Mouse (Mus musculus) thymus, adult 2 months (tissue): ENCODE data around the gene Ptpn23. TPM values are rescaled to one million over a fixed set of nuclear protein-coding genes. Genes with fewer than 3 reads are reported as not detected.

ENCODE experiments used
- DNase-seq: peaks from one replicate; pipeline ENCODE4 v3.0.0; 2021
- H3K27ac ChIP-seq: fragments of 200-500 bp; 2 replicates; pipeline ENCODE4 v1.5.1; 2012; ENCODE audit warnings: low read length, control low read depth; ENCODE audit not compliant: control insufficient read depth, insufficient read depth
- H3K27me3 ChIP-seq: fragments of 200-500 bp; 2 replicates; pipeline ENCODE4 v1.6.1; 2012; ENCODE audit warnings: mild to moderate bottlenecking, low read length, moderate library complexity, mixed read lengths; ENCODE audit not compliant: control insufficient read depth, insufficient read depth
- H3K36me3 ChIP-seq: fragments of 200-500 bp; 2 replicates; pipeline ENCODE4 v1.6.1; 2012; ENCODE audit warnings: mild to moderate bottlenecking, low read length, moderate library complexity; ENCODE audit not compliant: control insufficient read depth, insufficient read depth
- H3K4me1 ChIP-seq: fragments of 200-500 bp; replicated peaks from 2 replicates; pipeline ENCODE4 v1.6.1; 2012; ENCODE audit warnings: low read length; ENCODE audit not compliant: control insufficient read depth, insufficient read depth
- H3K4me3 ChIP-seq: fragments of 200-500 bp; 2 replicates; pipeline ENCODE4 v1.5.1; 2012; ENCODE audit warnings: mild to moderate bottlenecking, low read length, control low read depth, moderate library complexity; ENCODE audit not compliant: control insufficient read depth, insufficient read depth
- CTCF ChIP-seq: fragments of 200-500 bp; IDR thresholded peaks from 2 replicates; pipeline ENCODE4 v1.5.1; 2012; ENCODE audit warnings: mild to moderate bottlenecking, control low read depth, low read length, moderate library complexity, borderline replicate concordance; ENCODE audit not compliant: control insufficient read depth, poor library complexity, insufficient read depth; ENCODE audit errors: extremely low read depth
- POLR2A ChIP-seq: fragments of 200-500 bp; IDR thresholded peaks from 2 replicates; pipeline ENCODE4 v1.6.1; 2012; ENCODE audit warnings: mild to moderate bottlenecking, low read length, control low read depth, moderate library complexity; ENCODE audit not compliant: control insufficient read depth, poor library complexity, insufficient read depth; ENCODE audit errors: extremely low read depth
- WGBS: fragments of 180-500 bp; shearing (Covaris S2); methylation state at CpG from one replicate; pipeline ENCODE4 v1.1.7; 2018; 5-methylcytosine and 5-hydroxymethylcytosine counted together
- polyA plus RNA-seq: library from polyadenylated mRNA; depleted of rRNA; stranded (reverse); fragments of >200 nt; gene quantifications from 2 replicates; pipeline ENCODE4 v1.2.3, GENCODE M21; 2012

The Ptpn23 gene
- polyA plus RNA-seq, 1 experiment, result 46.4 TPM

DNA sequence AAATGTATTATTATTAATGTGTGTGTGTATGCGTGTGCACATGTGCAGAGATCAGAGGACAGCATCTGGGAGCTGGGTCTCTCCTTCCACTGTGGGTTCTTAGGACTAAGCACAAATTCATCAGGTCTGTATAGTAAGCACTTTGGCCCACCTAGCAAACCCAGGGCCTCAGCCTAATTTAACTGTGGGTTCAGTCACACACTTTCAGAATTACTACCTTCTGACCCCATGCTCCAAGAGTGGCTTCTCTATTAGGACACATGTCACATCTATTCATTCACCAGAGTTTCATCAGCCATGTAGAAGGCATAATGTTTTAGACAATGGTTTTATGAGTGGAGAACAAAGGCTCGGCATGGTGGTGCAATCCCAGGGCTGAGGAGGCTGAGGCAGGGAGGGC, 25.0 kb upstream of the Ptpn23 start:
- H3K4me1 ChIP-seq, result no peaks in the 10 kb centered on the region
- H3K36me3 ChIP-seq, result no peaks in the 10 kb centered on the region
- 96% methylated on average over 2 of the region's 2 CpGs for WGBS

GRCm38 (mm10) chr9:110431241-110431640, 23.2 kb upstream of the Ptpn23 start:
- Histone ChIP-seq H3K36me3 (no peaks in the 10 kb centered on the region), H3K4me3 (no peak overlapping the region), H3K27ac (no peak overlapping the region), H3K27me3 (no peaks in the 10 kb centered on the region), H3K4me1 (no peaks in the 10 kb centered on the region)
- TF ChIP-seq CTCF, result no peak
- no peak for TF ChIP-seq POLR2A
- DNase-seq, result no peak
- 94% methylated on average over 8 of the region's 8 CpGs for WGBS

More for the DNA sequence above, 25.0 kb upstream of the Ptpn23 start:
- TF ChIP-seq CTCF, result no peak
- TF ChIP-seq POLR2A, result no peak
- Histone ChIP-seq H3K27me3 (no peaks in the 10 kb centered on the region), H3K4me3 (no peak overlapping the region), H3K27ac (no peak overlapping the region)
- no peak for DNase-seq

DNA sequence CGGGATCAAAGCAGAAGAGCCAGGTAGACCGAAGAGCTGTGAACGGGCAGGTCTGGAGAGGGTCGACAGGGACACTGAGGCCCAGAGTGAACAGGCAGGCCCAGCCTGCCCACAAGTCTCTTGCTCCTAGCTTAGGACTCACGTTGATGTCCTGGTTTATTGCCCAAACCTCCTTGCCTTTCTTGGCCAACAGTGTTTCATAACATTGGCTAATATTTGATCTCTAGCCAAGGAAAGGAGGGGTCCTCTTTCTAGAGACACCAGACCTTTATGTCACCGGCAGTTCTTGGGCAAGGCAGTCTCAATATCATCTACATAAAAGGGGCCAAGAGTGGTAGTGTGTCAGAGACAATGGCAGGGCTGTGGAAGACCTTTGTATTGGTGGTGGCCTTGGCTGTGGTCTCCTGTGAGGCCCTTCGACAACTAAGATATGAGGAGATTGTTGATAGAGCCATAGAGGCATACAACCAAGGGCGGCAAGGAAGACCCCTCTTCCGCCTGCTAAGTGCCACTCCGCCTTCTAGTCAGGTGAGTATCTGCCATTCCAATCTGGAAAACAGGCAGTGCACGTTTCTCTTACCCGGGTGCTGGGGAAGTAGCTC, 11.6 kb upstream of the Ptpn23 start, which contains the start of gene Ngp:
Gene Ngp (plus strand): TSS at position 237 of the 602 bp plus-strand sequence.
- 96% methylated on average over 12 of the region's 12 CpGs for whole genome bisulfite sequencing
- Histone ChIP-seq H3K4me1 (no peaks in the 10 kb centered on the region), H3K4me3 (no peak within 1 kb of the TSS), H3K27ac (no peak within 1 kb of the TSS), H3K36me3 (no peaks in the 10 kb centered on the region), H3K27me3 (no peaks in the 10 kb centered on the region)
- TF ChIP-seq CTCF, result no peak
- TF ChIP-seq POLR2A, result no peak
- DNase-seq, result no peak

DNA sequence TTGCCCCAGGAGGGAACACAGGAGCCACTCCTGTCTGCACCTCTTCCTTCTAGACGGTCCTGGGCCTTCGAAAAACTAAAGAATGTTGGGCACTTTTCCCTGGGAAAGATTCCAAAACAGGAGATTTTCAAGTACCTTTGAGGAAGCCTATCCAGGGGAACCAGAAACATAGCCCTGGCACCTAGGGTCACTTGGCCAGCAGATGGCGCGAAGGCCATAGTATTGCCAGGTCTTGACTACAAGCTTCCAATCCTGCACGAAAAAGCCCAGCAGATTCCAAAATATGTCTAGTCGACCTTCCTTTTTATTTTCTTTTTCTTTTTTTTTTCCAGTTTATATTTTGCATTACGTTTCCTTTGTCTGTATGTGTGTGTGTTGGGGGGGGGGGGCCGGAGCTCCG, 5.8 kb upstream of the Ptpn23 start:
- no peak for TF ChIP-seq CTCF
- TF ChIP-seq POLR2A, result no peak
- 65% methylated on average over 9 of the region's 9 CpGs for WGBS
- Histone ChIP-seq H3K4me3 (no peak overlapping the region), H3K36me3 (no peaks in the 10 kb centered on the region), H3K27me3 (no peaks in the 10 kb centered on the region), H3K27ac (no peak overlapping the region), H3K4me1 (no peaks in the 10 kb centered on the region)
- DNase-seq, result no peak

GRCm38 (mm10) chr9:110412926-110413325, 4.9 kb upstream of the Ptpn23 start:
- DNase-seq, result no peak
- WGBS, result 98% methylated on average over 7 of the region's 7 CpGs
- H3K4me3 ChIP-seq, result no peak overlapping the region
- H3K27ac ChIP-seq, result no peak overlapping the region
- peaks cover 2% of the 10 kb centered on the region; the same call in 1 of the 2 replicates for H3K4me1 ChIP-seq
- TF ChIP-seq CTCF (no peak), POLR2A (no peak)
- no peaks in the 10 kb centered on the region for H3K36me3 ChIP-seq
- H3K27me3 ChIP-seq, result no peaks in the 10 kb centered on the region

- peak; percentile 87 for DNase-seq
- Histone ChIP-seq H3K27me3 (no peaks in the 10 kb centered on the region), H3K4me1 (peaks cover 8% of the 10 kb centered on the region), H3K27ac (no peak overlapping the region), H3K4me3 (no peak overlapping the region), H3K36me3 (no peaks in the 10 kb centered on the region)
- WGBS, result 39% methylated on average over 6 of the region's 6 CpGs
- TF ChIP-seq POLR2A (no peak), CTCF (peak; percentile 44; the same call in 1 of the 2 replicates)
Observed at GRCm38 (mm10) chr9:110410908-110411887, 3.2 kb upstream of the Ptpn23 start.
